Mouse (Mus musculus) left cerebral cortex, adult 18-20 months (tissue): ENCODE results near the gene Slc25a23. TPM values are rescaled to one million over a fixed set of nuclear protein-coding genes. Genes with fewer than 3 reads are reported as not detected.

Experiments used
- DNase-seq, 2 experiments: peaks; one replicate each; pipeline ENCODE4 v3.0.0; 2021 to 2022; ENCODE audit warnings: low spot score in 2 of 2, mixed read lengths in 1 of 2
- total RNA-seq, 2 experiments: library from RNA; stranded (reverse); gene quantifications; 2 replicates each; pipeline ENCODE4 v1.2.3; 2021

The Slc25a23 gene
- total RNA-seq, 2 experiments from 2014 or later, result 314 to 325 TPM

- no peak for DNase-seq
These were observed 32.2 kb downstream of the Slc25a23 start for GRCm38 (mm10) chr17:57027471-57027870.

GRCm38 (mm10) chr17:57020960-57021359 is 38.7 kb downstream of the Slc25a23 start:
- no peak for DNase-seq

GRCm38 (mm10) chr17:57019693-57020092 is 40.0 kb downstream of the Slc25a23 start:
- DNase-seq, result no peak

- no peak for DNase-seq
These were observed 47.3 kb downstream of the Slc25a23 start for GRCm38 (mm10) chr17:57012245-57012795.

- peak; percentile 93 to 96 for DNase-seq
These were observed 48.2 kb downstream of the Slc25a23 start, which contains the start of the genes Gtf2f1 and Gm17949 for GRCm38 (mm10) chr17:57011236-57012141. Gene Gtf2f1, minus strand, starts transcription at chr17:57011288. Gene Gm17949, plus strand, starts transcription at chr17:57011469.

- DNase-seq, result peak in 1 of 2 experiments; percentile 20
These were observed 48.8 kb downstream of the Slc25a23 start for GRCm38 (mm10) chr17:57010911-57011235.

GRCm38 (mm10) chr17:57007137-57007905 is 52.3 kb downstream of the Slc25a23 start:
- no peak for DNase-seq

GRCm38 (mm10) chr17:57003994-57004393 is 55.7 kb downstream of the Slc25a23 start:
- no peak for DNase-seq

- DNase-seq, result no peak
These were observed 58.4 kb downstream of the Slc25a23 start for GRCm38 (mm10) chr17:57001228-57001627.

GRCm38 (mm10) chr17:56999968-57000609 is 59.6 kb downstream of the Slc25a23 start, which contains the start of gene Pspn:
Gene Pspn, minus strand, starts transcription at chr17:57000018.
- no peak for DNase-seq

- no peak for DNase-seq
These were observed 60.2 kb downstream of the Slc25a23 start for GRCm38 (mm10) chr17:56999414-56999813.

GRCm38 (mm10) chr17:56997029-56997667 is 62.5 kb downstream of the Slc25a23 start, which contains the start of gene Alkbh7:
Gene Alkbh7, plus strand, starts transcription at chr17:56997339.
- peak; percentile 90 to 93 for DNase-seq

- DNase-seq, result no peak
These were observed 63.2 kb downstream of the Slc25a23 start for GRCm38 (mm10) chr17:56996506-56996905.

- no peak for DNase-seq
These were observed 64.6 kb downstream of the Slc25a23 start for GRCm38 (mm10) chr17:56995046-56995445.

Other genes starting within 250 kb of the Slc25a23 start
- 1 to 10 TPM; 2.6 to 2.7 TPM for gene Rfx2, start 228.8 kb downstream of the Slc25a23 start, total RNA-seq
- not detected for gene Acsbg2, start 185.4 kb downstream of the Slc25a23 start, total RNA-seq
- gene 1700061G19Rik, start 184.4 kb downstream of the Slc25a23 start, total RNA-seq, result under 1 TPM; 0.14 to 0.40 TPM
- gene Mllt1, start 124.4 kb downstream of the Slc25a23 start, total RNA-seq, result 10 to 100 TPM; 86.7 to 95.8 TPM
- gene Acer1, start 77.7 kb downstream of the Slc25a23 start, total RNA-seq, result not detected
- 10 to 100 TPM; 63.8 to 67.7 TPM for gene Clpp, start 69.6 kb downstream of the Slc25a23 start, total RNA-seq
- gene Alkbh7, start 62.5 kb downstream of the Slc25a23 start, total RNA-seq, result 10 to 100 TPM; 26.1 to 28.1 TPM
- under 1 TPM in 1 of 2 experiments, not detected in 1; 0.82 TPM for gene Pspn, start 59.8 kb downstream of the Slc25a23 start, total RNA-seq
- 10 to 100 TPM; 60.7 to 64.5 TPM for gene Gtf2f1, start 48.6 kb downstream of the Slc25a23 start, total RNA-seq
- under 1 TPM in 1 of 2 experiments, not detected in 1; 0.49 TPM for gene Gm17949, start 48.4 kb downstream of the Slc25a23 start, total RNA-seq
- 100 to 1,000 TPM; 106 to 108 TPM for gene Khsrp, start 28.3 kb downstream of the Slc25a23 start, total RNA-seq
- under 1 TPM in 1 of 2 experiments, not detected in 1; 0.40 TPM for gene Slc25a41, start 18.2 kb downstream of the Slc25a23 start, total RNA-seq
- 1 to 10 TPM in 1 of 2 experiments, under 1 TPM in 1; 0.68 to 1.6 TPM for gene Crb3, start 758 bp downstream of the Slc25a23 start, total RNA-seq
- gene Dennd1c, start 18.7 kb upstream of the Slc25a23 start, total RNA-seq, result 1 to 10 TPM; 1.2 to 1.8 TPM
- gene Tubb4a, start 27.9 kb upstream of the Slc25a23 start, total RNA-seq, result 100 to 1,000 TPM; 543 to 577 TPM
- under 1 TPM; 0.37 to 0.52 TPM for gene Tnfsf9, start 45.5 kb upstream of the Slc25a23 start, total RNA-seq
- not detected for gene Cd70, start 89.9 kb upstream of the Slc25a23 start, total RNA-seq
- gene Tnfsf14, start 134.3 kb upstream of the Slc25a23 start, total RNA-seq, result not detected
- gene C3, start 168.3 kb upstream of the Slc25a23 start, total RNA-seq, result under 1 TPM in 1 of 2 experiments, not detected in 1; 0.84 TPM
- 10 to 100 TPM; 24.1 to 26.7 TPM for gene Gpr108, start 188.6 kb upstream of the Slc25a23 start, total RNA-seq
- gene Trip10, start 189.6 kb upstream of the Slc25a23 start, total RNA-seq, result 10 to 100 TPM in 1 of 2 experiments, 1 to 10 TPM in 1; 9.5 to 10.2 TPM
- gene Vav1, start 219.2 kb upstream of the Slc25a23 start, total RNA-seq, result 1 to 10 TPM; 2.9 to 3.1 TPM